Mouse (Mus musculus) embryonic facial prominence, embryonic 10.5 days (tissue): ENCODE data around the gene Adm. TPM values are rescaled to one million over a fixed set of nuclear protein-coding genes. Genes with fewer than 3 reads are reported as not detected.
"Not testable (repeated sequence)": the region's sequence is repeated elsewhere in the genome, so short reads cannot be mapped to it uniquely, and the experiment has no call there.

Experiments used
- DNase-seq: peaks from one replicate; pipeline ENCODE4 v3.0.0-alpha.2; 2017; ENCODE audit warnings: low spot score
- H3K27ac ChIP-seq: fragments of 300-500 bp; sonication (generic); replicated peaks from 2 replicates; pipeline ENCODE4 v1.5.1; 2016; ENCODE audit warnings: mild to moderate bottlenecking
- H3K27me3 ChIP-seq: fragments of 300-500 bp; sonication (generic); replicated peaks from 2 replicates; pipeline ENCODE4 v1.6.1; 2016; ENCODE audit warnings: low read depth, mild to moderate bottlenecking; ENCODE audit not compliant: poor library complexity, severe bottlenecking
- H3K36me3 ChIP-seq: fragments of 300-500 bp; sonication (generic); replicated peaks from 2 replicates; pipeline ENCODE4 v1.6.1; 2016; ENCODE audit warnings: mild to moderate bottlenecking, moderate library complexity
- H3K4me1 ChIP-seq: fragments of 300-500 bp; sonication (generic); 2 replicates; pipeline ENCODE4 v1.6.1; 2016
- H3K4me3 ChIP-seq: fragments of 300-500 bp; sonication (generic); 2 replicates; pipeline ENCODE4 v1.5.1; 2016; ENCODE audit warnings: mild to moderate bottlenecking, moderate library complexity
- H3K9me3 ChIP-seq: fragments of 300-500 bp; sonication (generic); 2 replicates; pipeline ENCODE4 v1.6.1; 2016; ENCODE audit warnings: mild to moderate bottlenecking
- WGBS: fragments of 180-500 bp; shearing (Covaris S2); methylation state at CpG from one replicate; pipeline ENCODE4 v1.1.7; 2016; 5-methylcytosine and 5-hydroxymethylcytosine counted together
- polyA plus RNA-seq: library from polyadenylated mRNA; unstranded; fragments of >200 nt; fragmentation: Nextera tagmentation; extraction: Ambion mirVana; gene quantifications from 2 replicates; pipeline ENCODE4 v1.2.1, GENCODE M21; 2016

The Adm gene
- polyA plus RNA-seq, 1 experiment from 2014 or later: 1.9 TPM

GRCm38 (mm10) chr7:110635929-110636328 lies 8.5 kb downstream of the Adm start:
- H3K4me1 ChIP-seq: peaks cover 14% of the 10 kb centered on the region
- H3K27me3 ChIP-seq: peaks cover 19% of the 10 kb centered on the region
- WGBS: 74% methylated on average over 3 of the region's 3 CpGs
- no peak for DNase-seq
- no peak overlapping the region for H3K27ac ChIP-seq
- no peaks in the 10 kb centered on the region for H3K36me3 ChIP-seq
- no peaks in the 10 kb centered on the region for H3K9me3 ChIP-seq
- no peak overlapping the region for H3K4me3 ChIP-seq

- Histone ChIP-seq H3K9me3 (no peaks in the 10 kb centered on the region), H3K36me3 (no peaks in the 10 kb centered on the region), H3K4me3 (no peak overlapping the region), H3K27ac (no peak overlapping the region), H3K4me1 (peaks cover 17% of the 10 kb centered on the region), H3K27me3 (peaks cover 13% of the 10 kb centered on the region)
- no peak for DNase-seq
- 42% methylated on average over 1 of the region's 1 CpGs for WGBS
Measured at GRCm38 (mm10) chr7:110636559-110636958, 9.1 kb downstream of the Adm start.

- H3K27ac ChIP-seq: peak overlapping the region; percentile 31; the same call in 1 of the 2 replicates
- DNase-seq: peak; percentile 30
Measured at GRCm38 (mm10) chr7:110638305-110639110, 11.0 kb downstream of the Adm start.

GRCm38 (mm10) chr7:110639291-110639915 lies 11.9 kb downstream of the Adm start:
- Histone ChIP-seq H3K27ac (no peak overlapping the region), H3K36me3 (no peaks in the 10 kb centered on the region), H3K4me1 (peaks cover 34% of the 10 kb centered on the region), H3K9me3 (no peaks in the 10 kb centered on the region), H3K4me3 (no peak overlapping the region), H3K27me3 (no peaks in the 10 kb centered on the region)
- WGBS: 78% methylated on average over 11 of the region's 11 CpGs
- no peak for DNase-seq

More at GRCm38 (mm10) chr7:110638305-110639110, 11.0 kb downstream of the Adm start:
- WGBS: 51% methylated on average over 17 of the region's 17 CpGs
- peaks cover 34% of the 10 kb centered on the region for H3K4me1 ChIP-seq
- no peaks in the 10 kb centered on the region for H3K9me3 ChIP-seq
- H3K27me3 ChIP-seq: no peaks in the 10 kb centered on the region
- H3K36me3 ChIP-seq: no peaks in the 10 kb centered on the region
- no peak overlapping the region for H3K4me3 ChIP-seq

DNA sequence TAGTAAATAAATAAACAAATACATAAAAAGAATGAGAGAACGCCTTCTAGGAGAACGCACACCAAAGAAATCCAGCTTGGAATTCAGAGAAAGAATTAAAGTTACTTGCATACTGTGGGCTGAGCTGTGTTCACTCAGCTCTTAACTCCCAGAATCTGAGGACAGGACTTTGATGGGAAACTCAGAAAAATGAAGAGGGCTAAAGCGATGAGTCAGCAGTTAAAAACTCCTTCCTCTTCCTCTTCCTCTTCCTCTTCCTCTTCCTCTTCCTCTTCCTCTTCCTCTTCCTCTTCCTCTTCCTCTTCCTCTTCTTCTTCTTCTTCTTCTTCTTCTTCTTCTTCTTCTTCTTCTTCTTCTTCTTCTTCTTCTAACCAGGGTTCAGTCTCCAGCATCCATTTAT lies 12.5 kb downstream of the Adm start:
- peaks cover 34% of the 10 kb centered on the region for H3K4me1 ChIP-seq
- H3K36me3 ChIP-seq, H3K27me3 ChIP-seq, H3K9me3 ChIP-seq, DNase-seq, H3K4me3 ChIP-seq, H3K27ac ChIP-seq: not testable (repeated sequence)
- WGBS: 93% methylated on average over 3 of the region's 3 CpGs

DNA sequence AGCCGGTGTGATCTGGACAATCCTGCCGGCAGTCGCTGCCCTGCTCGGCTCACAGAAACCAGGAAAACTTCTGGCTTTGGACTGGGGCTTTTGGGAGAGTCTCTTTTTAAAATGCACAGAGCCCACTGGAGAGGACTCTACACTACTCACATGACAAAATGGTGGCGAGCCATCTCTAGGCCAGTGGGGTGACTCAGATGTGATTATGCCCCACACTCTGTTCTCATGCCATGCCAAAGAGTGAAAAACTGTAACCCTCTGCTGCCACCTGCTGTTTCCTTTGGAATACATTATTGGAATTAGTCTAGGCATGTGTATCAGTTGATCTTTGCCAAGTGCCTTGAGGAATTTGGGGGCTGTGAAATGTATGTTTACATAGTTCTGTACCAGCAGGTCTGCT lies 17.9 kb downstream of the Adm start:
- WGBS: 78% methylated on average over 5 of the region's 5 CpGs
- Histone ChIP-seq H3K9me3 (peaks cover 7% of the 10 kb centered on the region), H3K27ac (no peak overlapping the region)

DNA sequence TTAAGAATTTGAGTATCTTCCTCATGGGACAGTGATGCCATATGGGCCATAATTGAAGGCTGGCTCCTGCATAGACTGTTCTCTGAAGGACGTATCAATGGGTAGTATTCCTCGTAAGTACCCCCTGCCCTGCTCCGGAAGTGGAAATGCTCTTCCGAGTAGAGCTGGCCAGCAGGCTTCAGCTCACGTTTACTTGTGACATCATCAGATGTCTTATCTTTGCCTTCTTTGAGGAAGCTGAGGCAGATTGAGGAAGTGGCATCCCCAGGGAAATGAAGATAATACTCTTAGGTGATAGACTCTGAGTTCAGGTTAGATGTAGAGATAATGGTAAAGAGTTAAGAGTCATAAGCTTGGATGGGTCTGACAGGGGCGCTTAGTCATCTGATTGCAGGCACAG lies 18.4 kb downstream of the Adm start:
- 83% methylated on average over 6 of the region's 6 CpGs for WGBS

More for the DNA sequence above, 17.9 kb downstream of the Adm start:
- Histone ChIP-seq H3K36me3 (no peaks in the 10 kb centered on the region; the same call in 1 of the 2 replicates), H3K27me3 (no peaks in the 10 kb centered on the region), H3K4me1 (peaks cover 28% of the 10 kb centered on the region), H3K4me3 (no peak overlapping the region)
- DNase-seq: peak; percentile 54

DNA sequence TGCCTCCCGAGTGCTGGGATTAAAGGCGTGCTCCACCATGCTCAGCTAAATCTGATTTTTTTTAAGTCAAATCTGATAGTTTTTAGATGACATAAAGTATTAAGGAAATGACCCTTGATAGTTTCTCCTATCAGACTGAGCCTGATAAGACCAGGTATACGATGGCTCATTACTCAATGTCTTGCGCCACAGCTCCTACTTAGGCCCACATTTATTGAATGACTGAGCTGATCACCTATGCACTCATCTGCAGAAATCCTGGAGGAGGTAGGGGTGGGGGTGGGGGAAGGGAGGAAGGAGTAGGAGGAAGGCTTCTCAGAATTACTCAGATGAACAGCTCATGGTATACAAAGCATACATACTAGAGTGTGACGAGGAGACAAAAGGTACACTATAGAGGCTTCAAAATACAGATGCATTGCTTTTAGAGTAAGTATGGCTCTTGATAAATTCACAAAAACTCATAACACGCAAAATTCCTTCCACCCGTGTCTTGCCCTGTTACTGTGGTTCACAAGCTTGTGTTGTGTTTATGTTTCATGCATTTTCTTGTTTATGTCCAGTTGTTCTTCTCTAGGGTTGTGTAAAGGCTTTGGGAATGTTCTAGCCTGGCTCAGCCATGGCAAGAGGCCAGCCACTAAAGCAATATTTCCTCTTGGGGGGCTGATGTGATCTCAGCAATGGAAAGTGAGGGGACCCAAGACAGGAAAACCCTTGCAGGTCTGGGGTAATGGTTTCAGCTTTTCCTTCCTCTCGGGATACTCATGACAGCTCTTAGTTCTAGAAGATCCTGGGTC lies 19.3 kb downstream of the Adm start:
- WGBS: 92% methylated on average over 8 of the region's 8 CpGs
- Histone ChIP-seq H3K4me3 (no peak overlapping the region), H3K27ac (no peak overlapping the region), H3K9me3 (peaks cover 7% of the 10 kb centered on the region), H3K27me3 (no peaks in the 10 kb centered on the region), H3K36me3 (no peaks in the 10 kb centered on the region; the same call in 1 of the 2 replicates), H3K4me1 (peaks cover 23% of the 10 kb centered on the region)
- DNase-seq: no peak

More for the DNA sequence above, 18.4 kb downstream of the Adm start:
- DNase-seq: no peak
- no peak overlapping the region for H3K4me3 ChIP-seq
- H3K36me3 ChIP-seq: no peaks in the 10 kb centered on the region; the same call in 1 of the 2 replicates
- H3K9me3 ChIP-seq: peaks cover 7% of the 10 kb centered on the region
- H3K27ac ChIP-seq: no peak overlapping the region
- peaks cover 28% of the 10 kb centered on the region for H3K4me1 ChIP-seq
- no peaks in the 10 kb centered on the region for H3K27me3 ChIP-seq

DNA sequence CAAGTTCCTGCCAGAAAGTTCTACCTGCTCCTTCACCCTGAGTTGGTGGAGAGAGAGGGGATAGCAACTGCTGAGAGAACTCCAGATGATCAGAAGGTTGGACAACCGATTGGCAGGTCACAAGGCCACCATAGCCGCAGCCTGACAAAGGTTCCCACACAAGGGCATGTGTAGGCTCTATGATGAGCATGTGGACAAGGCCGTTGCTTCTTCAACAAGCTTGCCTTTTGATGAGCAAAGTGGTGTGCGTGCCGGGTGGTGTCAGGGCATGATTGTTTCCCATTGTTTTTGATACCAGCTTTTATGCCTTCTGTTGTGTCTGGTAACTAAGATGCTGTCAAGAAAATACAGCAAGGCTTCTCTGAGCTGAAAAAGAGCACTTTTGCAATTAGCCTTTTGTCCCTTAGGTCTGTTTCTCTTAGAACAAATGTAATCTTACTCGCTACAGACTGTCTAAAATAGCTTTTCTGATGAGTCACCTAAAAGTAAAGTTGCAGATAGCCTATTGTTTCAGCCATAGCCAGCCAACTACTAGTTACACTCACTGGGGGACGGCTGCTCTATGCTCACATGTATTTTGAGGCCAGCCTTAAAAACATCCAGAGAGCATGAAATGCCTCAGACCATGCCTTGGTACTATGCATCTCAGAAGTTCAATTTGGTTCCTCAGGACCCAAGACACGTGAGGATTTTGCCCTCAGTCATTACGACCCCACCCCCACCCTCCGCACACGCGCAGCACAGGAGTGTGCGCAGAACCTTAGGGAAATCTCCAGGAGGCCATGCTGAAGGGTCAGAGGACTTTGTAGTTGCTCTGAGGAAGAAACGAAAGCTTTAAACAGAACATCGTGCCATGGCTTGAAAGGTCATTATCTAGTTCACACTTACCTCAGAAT lies 20.3 kb downstream of the Adm start:
- Histone ChIP-seq H3K27me3 (no peaks in the 10 kb centered on the region), H3K4me3 (no peak overlapping the region), H3K27ac (no peak overlapping the region), H3K4me1 (peaks cover 13% of the 10 kb centered on the region; the same call in 1 of the 2 replicates), H3K9me3 (peaks cover 7% of the 10 kb centered on the region), H3K36me3 (no peaks in the 10 kb centered on the region; the same call in 1 of the 2 replicates)
- WGBS: 85% methylated on average over 15 of the region's 15 CpGs
- no peak for DNase-seq

- H3K4me1 ChIP-seq: peaks cover 9% of the 10 kb centered on the region; the same call in 1 of the 2 replicates
- no peaks in the 10 kb centered on the region; the same call in 1 of the 2 replicates for H3K36me3 ChIP-seq
- WGBS: 84% methylated on average over 13 of the region's 13 CpGs
- peaks cover 7% of the 10 kb centered on the region for H3K9me3 ChIP-seq
- no peak overlapping the region for H3K27ac ChIP-seq
- H3K4me3 ChIP-seq: no peak overlapping the region
- no peak for DNase-seq
- H3K27me3 ChIP-seq: no peaks in the 10 kb centered on the region
Measured at GRCm38 (mm10) chr7:110648455-110649085, 21.1 kb downstream of the Adm start.
